In the genomic region with DNA sequence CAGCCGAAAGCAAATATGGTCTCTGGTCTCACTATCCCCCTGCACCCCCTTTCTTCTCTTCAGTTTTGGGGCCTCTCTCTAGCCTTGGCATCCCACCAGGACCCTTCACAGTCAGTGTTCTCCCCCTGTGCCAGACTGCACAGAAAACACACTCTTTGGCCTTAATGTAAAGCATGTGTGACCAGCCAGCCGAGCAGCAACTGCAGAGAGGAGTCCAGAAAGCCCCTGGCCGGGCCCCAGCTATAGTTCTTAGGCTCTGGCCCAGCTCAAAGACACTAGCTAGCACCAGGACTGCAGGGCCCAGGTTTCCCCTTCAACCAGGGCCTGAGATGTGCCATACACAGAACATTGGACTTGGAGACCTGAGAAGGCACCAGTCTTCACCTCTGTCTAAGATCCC, we compare ENCODE assay signal across 14 mouse cellular contexts.
"Had no signal": no experiment of that assay in that cellular context is flagged by ENCODE, and none has a peak within 500 bp of the region (broad histone marks: within the 10 kb centered on the region; RNA-seq: fewer than 3 reads in every experiment).

No protein-coding gene starts in this region.

- H3K4me1 ChIP-seq: liver, embryonic 12.5 days; neural tube, embryonic 13.5 days had no signal

- H3K4me2 ChIP-seq: liver, embryonic 12.5 days; lung, embryonic 14.5 days; midbrain, embryonic 11.5 days; neural tube, embryonic 13.5 days had no signal

- H3K4me3 ChIP-seq: left cerebral cortex, adult 2 months; liver, embryonic 12.5 days; neural tube, embryonic 13.5 days had no signal

- H3K27me3 ChIP-seq: liver, embryonic 12.5 days; neural tube, embryonic 13.5 days had no signal

- H3K9ac ChIP-seq: liver, embryonic 12.5 days; lung, embryonic 14.5 days; neural tube, embryonic 13.5 days had no signal

- H3K27ac ChIP-seq: left cerebral cortex, adult 2 months; liver, embryonic 12.5 days; neural tube, embryonic 13.5 days had no signal

- DNase-seq: kidney, adult 8-10 months; kidney, postnatal 25 days; lung, embryonic 14.5 days; lung, postnatal 10 days; lung, postnatal 4 days; retina, postnatal 1 day; right cerebral cortex, postnatal 14 days; thymus, adult 18-20 months; thymus, postnatal 14 days had no signal

- H3K9me3 ChIP-seq: liver, embryonic 12.5 days; neural tube, embryonic 13.5 days had no signal

- H3K36me3 ChIP-seq: liver, embryonic 12.5 days; neural tube, embryonic 13.5 days had no signal

- ATAC-seq: liver, embryonic 12.5 days; midbrain, embryonic 16.5 days had no signal
